Mouse (Mus musculus) embryonic fibroblast, embryonic 13.5 days (primary cell): ENCODE measurements at regions not wholly inside any gene's neighbourhood (a gene's known extent, or its start where the extent isn't known, plus 50 kb on each side); places are given as distances from the start of the nearest gene placed in this dataset.

ENCODE experiments used
- CTCF ChIP-seq: IDR thresholded peaks from 2 replicates; pipeline ENCODE4 v1.5.1; 2011; ENCODE audit warnings: mild to moderate bottlenecking, control low read depth, low read length, moderate library complexity, borderline replicate concordance; ENCODE audit not compliant: insufficient read depth
- POLR2A ChIP-seq: IDR thresholded peaks from 2 replicates; pipeline ENCODE4 v1.6.1; 2011; ENCODE audit warnings: low read depth, mild to moderate bottlenecking, control low read depth, low read length, moderate library complexity

GRCm38 (mm10) chr14:103990418-103990817, 146.2 kb upstream of the Ednrb start:
- TF ChIP-seq POLR2A (no peak), CTCF (no peak)
